Mouse (Mus musculus) hematopoietic stem cell, adult 5-6 weeks (primary cell): Measurements from ENCODE around the gene Sycp3. TPM values are rescaled to one million over a fixed set of nuclear protein-coding genes. Genes with fewer than 3 reads are reported as not detected.
"Not testable (repeated sequence)": the region's sequence is repeated elsewhere in the genome, so short reads cannot be mapped to it uniquely, and the experiment has no call there.

Experiments
- ATAC-seq, 2 experiments: fragments of 125-278 bp in 1 of 2; replicated peaks in 1 of 2; 2 replicates each; pipeline ENCODE4 v1.8.0; 2016 to 2017; ENCODE audit warnings: inconsistent platforms in 2 of 2, mild to moderate bottlenecking in 2 of 2, moderate number of reproducible peaks in 2 of 2, low read depth in 1 of 2, moderate TSS enrichment in 1 of 2; ENCODE audit not compliant: low FRiP score in 2 of 2, poor library complexity in 2 of 2, severe bottlenecking in 2 of 2, insufficient read depth in 1 of 2, low TSS enrichment in 1 of 2
- total RNA-seq: library from RNA; stranded (forward); fragments of 172-1452, 232-1000 nt; gene quantifications from 2 replicates; pipeline ENCODE4 v1.2.3, GENCODE M21; 2017

The Sycp3 gene
- total RNA-seq, 1 experiment from 2014 or later = 1.6 TPM

DNA sequence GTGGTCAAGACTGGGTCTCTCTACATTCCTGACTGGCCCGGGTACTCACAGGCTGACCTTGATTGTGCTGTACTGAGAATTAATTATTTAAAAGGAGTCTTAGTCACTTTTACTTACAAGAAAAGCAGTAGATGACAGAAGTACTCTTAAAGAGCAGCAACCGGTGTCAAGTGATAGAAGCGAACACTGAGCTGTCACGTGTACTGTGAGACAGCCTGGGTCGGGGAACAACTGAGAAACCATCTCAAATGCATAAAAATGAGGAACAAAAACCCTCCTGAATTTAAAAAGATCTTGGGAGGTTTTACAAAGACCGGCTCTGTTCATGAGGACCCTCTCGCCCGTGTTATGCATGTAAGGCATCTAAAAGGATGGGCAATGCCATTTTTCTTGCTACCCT lies 33.3 kb downstream of the Sycp3 start:
- no peak for ATAC-seq

DNA sequence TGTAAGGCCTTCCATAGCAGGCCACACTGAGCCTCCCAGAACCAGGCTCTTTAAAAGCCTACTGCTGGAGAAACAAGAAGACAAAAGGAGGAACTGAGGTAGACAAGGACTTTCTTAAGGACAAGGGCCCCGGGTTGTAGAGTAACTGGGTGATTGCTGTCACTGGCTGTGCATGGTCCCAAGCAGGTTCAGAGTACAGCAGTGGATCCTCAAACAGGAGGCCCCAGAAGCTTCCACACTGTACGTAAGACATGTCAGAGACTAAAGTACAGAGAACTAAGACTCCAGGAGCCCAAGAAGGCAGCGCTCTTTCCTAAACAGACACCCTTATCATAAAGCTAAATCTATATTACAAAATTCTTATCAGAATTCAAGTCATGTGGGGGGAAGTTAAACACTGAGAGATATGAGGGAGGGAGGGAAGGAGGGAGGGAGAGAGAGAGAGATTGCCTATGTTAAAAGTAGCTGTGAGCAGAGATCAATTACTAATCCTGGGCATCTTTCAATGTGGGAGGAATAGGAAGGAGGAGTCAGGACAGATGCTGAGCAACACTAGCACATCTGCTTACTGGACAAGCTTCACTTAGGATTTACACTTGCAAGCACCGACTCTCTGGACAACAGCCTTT lies 35.7 kb downstream of the Sycp3 start:
- no peak for ATAC-seq

DNA sequence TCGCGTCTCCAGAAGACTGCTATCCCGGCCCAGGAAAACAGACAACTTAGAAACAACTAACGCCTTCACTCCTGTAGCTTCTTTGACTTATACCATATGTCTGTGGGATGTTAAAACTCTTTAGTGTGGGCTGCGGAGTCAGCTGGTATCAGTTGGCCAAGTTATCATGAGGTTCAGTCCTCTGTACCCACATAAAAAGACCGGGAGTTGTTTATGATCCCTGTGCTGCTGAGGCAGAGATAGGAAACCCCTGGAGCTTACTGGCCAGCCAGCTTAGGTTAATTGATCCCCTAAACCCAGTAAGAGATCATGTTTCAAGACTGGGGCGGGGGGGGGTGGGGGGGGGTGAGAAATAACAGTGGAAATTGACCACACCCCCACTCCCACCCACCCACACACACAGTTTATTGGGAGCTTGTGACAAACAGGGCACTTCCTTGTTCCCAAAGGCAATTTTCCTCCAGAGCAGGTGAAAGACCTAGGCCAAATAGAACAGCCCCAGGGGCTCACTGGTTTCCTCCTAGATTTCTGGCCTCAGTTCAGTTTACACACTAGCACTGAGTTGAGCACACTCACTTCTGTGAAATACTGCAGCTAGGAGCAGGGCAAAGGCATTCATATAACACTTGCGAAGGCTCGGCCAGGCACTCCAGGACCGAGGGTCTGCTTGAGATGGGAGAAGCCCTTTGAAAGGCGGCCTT lies 37.6 kb downstream of the Sycp3 start:
- no peak for ATAC-seq

DNA sequence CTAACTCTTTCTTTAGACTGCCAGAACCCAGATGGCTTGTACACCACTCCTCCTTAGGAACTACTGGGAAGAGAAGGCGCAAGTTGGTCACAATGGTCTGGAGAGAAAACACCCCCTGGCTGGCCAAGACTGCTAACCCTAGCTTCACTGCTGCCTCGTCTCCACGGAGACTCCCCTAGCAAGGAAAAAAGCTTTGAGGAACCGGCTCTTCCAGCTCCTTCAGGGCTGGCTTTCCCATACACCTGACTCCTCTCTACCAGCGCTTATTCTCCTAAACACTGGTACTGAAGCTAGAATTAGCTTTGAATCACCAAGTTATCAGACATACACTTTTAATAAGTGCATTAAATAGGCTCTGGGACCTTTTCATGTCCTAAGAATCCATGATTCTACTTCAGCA lies 40.6 kb downstream of the Sycp3 start:
- no peak for ATAC-seq

DNA sequence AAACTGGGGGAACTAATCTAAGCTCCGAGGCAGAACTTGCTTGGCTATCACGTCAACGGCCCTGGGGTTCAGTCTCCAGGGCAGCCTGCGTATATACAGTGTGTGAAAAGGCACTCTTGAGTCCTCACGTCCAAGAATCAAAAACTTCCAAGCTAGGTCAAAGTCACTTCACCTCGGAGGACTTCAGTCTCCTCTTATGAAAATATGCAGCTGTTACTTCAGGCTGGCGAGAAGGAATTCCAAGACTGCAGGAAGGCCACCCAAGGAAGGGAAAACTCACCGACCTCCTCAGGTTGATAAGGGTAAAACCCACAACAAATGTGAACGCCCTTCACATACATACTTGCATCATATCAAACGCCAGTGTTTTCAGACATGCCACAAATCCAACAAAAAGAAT lies 42.0 kb downstream of the Sycp3 start:
- no peak for ATAC-seq

DNA sequence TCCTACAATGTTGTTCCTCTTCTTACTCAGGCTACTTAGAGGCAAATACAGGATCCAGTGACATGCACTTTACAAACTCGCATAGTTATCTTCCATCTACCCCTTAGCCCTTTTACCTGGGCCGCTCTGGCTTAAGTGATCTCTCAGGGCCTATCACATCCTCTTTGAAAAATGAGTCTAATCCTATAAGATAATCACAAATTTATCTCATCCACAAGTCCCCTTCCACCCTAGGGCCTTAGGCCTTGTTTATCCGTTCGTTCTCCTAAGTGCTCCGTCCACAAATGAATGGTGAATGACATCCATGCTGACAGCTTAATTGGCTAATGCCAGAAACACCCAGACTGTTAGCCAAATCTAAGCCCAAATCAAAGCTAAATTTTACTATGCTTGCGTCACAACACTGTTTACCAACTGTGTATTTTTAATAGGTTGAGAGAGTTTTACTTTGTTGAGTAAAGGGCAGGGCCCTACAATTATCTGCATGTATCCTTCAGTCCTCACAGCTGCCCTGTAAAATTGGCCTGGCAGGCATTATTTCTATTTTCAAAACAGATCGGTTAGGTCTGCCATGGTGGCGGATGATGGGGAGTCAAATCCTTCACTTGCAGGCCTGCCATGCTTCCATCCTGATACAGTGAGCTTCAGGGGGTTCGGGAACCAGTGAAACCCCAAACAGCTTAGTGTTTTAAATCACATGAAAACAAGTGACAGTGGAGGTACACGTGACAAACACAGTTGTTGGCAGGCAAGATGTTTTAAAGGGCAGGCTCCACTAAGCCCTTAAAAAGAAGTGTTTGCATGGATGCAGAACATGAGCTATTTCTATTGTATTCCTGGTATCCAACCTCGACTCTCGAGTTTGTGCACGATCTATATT lies 42.8 kb downstream of the Sycp3 start:
- ATAC-seq = no peak

DNA sequence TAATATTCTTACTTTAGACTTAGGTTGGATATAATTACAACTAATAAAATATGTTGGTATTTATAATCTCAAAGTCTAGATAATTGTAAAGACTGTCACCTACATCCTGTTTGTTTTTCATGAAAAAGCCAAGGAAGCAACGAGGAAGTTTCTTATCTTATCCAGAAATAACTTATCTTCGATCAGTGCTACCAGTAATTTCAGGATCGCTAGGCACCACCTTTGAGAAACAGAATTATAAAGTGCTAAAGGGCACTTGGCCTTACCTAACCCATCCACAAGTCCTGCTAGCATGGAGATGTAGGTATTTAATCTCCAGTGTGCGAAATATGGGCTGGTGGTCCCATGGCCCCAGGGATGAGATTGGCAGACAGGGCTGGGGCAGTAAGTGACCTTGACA lies 43.5 kb downstream of the Sycp3 start:
- 0 out of 4 replicates have a peak, but pooled peaks of 1 of the 2 experiments have one; percentile 1 for ATAC-seq

DNA sequence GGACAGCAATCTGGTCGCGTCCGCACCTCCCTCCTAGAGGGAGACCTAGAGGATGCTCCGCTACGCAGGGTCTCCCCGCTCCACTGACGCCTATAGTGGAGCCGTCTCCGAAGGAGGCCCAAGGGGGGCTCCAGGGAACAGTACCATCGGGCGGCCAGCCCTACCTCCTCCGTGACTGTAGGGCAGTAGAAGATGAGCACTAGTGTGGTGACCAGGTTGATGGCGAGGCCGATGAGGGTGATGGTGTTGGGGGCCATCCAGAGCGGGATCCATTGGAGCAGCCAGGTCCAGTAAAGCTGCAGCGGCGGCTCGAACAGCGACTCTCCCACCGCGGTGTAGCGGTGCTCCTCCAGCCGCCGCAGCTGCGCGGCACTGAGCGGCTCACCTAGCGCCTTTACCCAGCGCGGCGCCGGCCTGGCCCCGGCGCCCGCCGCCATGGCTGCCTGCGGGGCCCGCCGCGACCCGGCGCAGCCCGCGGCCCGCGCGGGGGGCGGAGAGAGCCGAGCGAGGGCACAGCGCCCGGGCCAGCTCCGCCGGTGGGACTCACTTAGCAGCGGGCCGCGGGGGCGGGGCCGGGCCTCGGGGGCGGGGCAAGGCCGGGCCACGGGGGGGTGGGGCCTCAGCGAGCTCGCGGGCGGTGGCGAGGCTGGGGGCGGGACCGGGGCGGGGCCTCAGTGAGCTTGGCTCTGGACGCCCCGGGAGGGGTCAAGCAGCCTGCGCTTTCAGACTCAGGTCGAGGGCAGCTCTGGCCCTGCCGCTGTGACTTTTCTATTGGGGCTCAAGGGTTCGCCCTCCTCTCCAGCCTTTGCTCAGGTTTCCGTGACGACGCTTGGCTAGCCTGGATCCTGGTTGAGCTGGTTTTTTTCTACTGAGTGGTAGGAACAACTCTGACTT lies 44.3 kb downstream of the Sycp3 start, which contains the start of gene Chpt1:
TSS of gene Chpt1 (minus strand) at position 653 of the 894 bp plus-strand sequence.
- peak; percentile 74 to 76 for ATAC-seq

DNA sequence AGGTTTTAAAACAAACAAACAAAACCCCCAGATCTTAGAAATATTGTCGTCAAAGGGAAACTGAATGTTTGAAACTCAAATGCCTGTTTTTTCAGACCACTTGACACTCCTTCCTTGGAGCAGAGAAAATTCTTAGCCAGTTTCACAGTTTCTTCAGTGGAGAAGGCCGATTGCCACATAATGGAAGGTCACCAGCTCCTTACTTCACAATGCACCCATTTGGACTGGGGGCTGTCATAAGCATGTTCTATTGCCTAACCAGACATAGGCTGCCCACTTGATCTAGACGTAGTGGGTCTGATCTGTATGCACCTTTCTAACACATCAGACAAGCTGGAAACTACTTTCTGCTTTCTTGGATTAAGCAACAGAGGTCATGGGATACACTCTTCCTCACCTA lies 45.1 kb downstream of the Sycp3 start:
- peak in 1 of 2 experiments; percentile 34; a peak in 1 of 4 replicates for ATAC-seq

DNA sequence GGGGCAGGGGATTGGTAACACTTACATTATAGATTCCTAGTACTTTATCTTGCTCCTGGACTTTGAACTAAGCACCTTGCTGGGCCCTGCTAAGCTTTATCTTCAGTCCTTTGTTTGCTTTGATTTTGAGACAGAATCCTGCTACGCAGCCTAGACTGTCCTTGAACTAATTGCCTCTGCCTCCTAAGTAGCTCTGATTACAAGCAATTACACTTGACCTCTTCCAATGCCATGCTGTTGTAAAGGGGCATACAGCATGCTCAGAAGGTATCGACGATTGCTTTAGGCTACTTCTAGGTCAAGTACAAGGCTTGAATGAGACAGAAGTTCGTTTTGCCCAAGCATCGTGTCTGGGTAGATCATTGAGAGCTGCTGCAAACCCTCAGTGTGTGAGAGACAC lies 45.9 kb downstream of the Sycp3 start:
- no peak for ATAC-seq

DNA sequence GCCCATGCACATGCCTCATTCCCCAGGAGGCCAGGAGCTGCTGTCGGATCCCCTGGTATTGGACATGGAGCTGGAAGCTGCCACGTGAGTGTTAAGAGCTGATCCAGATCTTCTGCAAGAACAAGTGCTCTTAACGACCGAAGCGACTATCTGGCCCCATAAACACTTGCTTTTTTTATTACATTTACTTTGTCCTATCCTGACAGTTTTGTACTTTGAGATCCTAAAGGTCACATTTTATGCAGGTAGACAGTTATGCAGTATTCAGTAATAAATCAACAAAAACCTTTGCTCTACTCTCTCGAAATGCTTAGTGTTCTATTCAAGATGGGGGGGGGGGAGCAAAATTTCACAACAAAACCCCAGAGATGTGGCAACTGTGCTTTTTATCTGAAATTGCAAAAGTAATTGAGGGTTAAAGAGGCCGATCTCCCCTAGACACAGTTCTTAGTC lies 48.3 kb downstream of the Sycp3 start:
- no peak for ATAC-seq

DNA sequence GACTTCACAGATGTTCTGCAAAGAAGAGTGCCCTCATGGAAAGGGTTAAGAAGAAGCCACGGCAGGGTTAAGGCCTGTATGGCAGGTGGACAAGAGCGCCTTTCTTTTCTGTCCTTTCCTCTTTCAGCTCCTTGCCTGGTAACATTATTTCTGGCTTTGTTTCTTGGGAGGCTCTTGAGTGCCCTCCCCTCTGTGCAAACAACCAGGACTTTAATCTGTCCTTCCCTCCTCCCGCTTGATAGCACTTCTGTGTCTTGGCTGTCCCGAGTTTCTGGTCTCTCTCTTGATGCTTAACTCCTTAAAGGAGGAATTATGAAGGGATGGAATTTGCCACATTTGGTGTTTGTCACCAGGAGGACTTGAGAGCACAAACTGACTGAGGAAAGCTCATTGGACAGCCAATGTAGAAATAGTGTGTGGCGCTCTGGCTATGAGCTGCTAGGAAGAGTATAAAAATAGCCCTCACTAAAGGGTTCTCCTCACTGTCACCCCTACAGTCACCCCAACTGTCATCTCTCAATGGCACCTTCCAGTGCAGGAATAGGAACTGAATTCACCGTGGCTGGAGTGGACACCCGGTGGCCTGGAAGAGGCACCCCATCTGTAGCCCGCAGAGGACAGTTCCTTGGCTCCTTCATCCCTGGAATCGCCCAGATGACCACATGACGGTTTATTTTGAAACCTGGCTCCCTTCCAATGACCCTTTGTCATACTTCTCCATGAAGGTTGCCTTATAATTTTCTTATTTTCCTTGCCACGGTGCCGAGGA lies 51.3 kb downstream of the Sycp3 start:
- ATAC-seq = no peak

DNA sequence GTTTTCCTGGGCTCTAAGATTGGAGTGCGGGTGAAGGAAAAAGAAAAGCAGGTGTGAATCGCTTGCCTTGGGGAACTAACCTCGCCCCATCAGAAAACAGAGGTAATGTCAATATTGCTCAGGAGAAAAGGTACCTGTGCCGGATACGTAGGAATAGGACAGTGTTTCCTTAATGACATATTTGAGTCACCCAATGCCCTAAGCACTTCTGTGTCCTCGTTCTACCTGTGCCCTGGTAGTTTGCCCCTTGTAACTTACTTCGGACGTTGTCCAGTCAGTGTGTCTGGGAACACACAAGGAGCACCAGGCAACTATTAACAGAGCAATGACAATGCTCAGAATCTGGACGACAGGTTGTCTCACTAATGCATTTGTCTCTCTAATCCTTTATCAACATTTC lies 52.0 kb downstream of the Sycp3 start:
- ATAC-seq = no peak

DNA sequence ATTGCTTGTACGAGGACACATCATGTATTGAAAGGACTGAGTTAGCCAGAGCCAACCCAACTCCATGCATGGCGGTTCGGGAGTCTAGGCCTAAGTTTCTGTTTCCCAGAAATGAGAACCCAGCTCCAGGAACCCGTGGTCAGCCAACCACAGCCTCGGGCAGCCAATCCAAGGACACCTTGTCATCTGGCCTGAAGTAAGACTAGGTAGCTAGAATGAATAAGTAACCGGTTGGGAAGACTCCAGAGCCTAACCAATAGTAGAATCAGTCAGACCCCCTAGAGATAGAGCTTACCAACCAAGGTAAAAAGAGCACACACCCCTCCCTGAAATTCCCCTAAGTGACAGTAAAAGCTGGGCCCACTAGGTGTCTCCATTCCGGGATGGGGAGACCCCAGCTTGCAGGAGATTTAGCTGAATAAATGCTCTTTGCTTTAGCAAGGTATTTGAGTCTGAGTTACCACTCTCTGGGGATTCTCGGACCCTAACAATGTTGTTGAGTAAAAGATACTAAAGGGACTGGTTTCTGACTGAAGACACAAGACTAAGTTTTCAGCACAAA lies 54.3 kb downstream of the Sycp3 start:
- peak; percentile 8 to 18; a peak in 2 of 4 replicates for ATAC-seq

DNA sequence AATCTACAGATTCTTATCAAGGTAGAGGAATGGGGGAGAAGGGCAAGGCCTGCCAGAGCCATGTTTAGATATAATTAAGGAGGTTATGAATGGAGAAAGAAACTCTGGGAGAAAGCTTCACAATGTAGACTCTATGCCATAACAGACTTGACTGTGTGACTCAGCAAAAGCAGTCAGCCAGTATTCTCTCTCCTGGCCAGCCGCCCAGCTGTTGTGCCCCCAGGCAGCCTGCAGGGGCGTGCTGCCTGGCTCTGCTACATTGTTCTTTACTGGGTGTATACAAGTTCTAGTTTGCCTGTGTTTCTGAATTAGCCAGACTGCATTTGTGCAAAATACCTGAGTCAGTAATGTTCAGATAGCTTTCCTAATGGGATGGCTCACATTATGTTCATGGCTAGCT lies 55.1 kb downstream of the Sycp3 start:
- ATAC-seq = peak; percentile 97

DNA sequence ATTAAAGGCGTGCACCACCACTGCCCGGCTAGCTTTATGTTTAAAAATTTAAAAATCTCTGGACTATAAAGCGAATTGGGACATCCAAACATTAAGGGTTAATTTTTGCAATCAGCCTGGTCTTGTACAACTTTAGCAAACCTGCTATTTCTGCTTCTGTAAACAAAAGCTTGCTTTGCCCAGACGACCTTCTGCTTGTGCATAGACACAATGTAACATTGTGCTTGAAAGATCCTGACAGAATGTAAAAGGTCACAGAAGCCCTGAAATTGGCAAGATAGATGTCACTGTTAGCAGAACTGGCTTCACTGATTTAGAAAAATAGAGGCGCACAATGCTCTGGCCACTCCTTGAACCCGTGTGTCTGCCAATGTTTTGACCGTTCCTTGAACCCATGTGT lies 55.7 kb downstream of the Sycp3 start:
- ATAC-seq = not testable (repeated sequence)
